Mouse (Mus musculus): ENCODE measurements at regions not wholly inside any gene's neighbourhood (a gene's known extent, or its start where the extent isn't known, plus 50 kb on each side); places are given as distances from the start of the nearest gene placed in this dataset.
"Not testable (repeated sequence)": the region's sequence is repeated elsewhere in the genome, so short reads cannot be mapped to it uniquely, and the experiment has no call there.

DNA sequence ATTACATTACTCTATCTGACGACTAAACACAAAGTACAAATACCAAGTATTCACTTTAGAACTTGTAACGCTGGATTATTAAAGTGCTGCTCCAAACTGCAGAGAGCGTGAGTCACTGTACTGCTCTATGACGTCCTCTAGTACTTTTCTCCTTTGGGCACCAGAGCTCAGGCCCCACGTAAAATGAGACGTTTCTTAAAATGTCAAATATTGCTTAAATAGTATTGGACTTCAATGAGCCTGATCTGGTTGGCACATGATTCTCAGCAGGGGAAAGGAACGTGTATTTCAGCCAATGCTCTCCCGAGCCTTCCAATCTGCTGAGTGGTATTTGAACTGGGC, 175.8 kb upstream of the Klf14 start:
- Histone ChIP-seq H3K4me2 (no peak overlapping the region), H3K27me3 (no peaks in the 10 kb centered on the region), H3K4me3 (replicated peaks) (no peak overlapping the region), H3K27ac (replicated peaks) (no peak overlapping the region), H3K9ac (no peak overlapping the region), H3K4me1 (replicated peaks) (no peaks in the 10 kb centered on the region), H3K36me3 (replicated peaks) (no peaks in the 10 kb centered on the region), H3K9me3 (replicated peaks) (no peaks in the 10 kb centered on the region)
- WGBS (ENCODE audit: insufficient replicate concordance): 70% methylated on average over 8 of the region's 8 CpGs
- no peak for ATAC-seq (ENCODE audit: insufficient read depth)

DNA sequence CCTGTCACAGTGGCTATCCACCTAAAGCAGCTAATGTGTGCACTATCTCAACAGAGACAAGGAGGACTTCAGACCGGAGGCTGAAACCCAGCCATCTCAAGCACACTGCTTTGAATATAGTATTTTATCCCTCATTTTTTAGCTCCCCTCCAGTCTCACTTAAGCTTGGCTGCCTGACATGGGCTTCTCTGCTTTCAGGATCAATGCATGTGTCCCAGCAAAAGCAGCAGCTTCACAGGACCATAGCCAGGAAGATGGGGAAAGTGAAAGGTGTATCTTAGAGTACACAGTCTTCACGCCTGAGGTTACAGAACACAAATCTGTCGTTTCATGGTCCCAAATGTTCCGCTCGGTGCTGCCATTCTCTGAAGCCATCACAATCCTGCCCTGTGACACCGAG, 176.7 kb upstream of the Klf14 start:
- Histone ChIP-seq H3K9ac (no peak overlapping the region), H3K27ac (replicated peaks) (no peak overlapping the region), H3K36me3 (replicated peaks) (no peaks in the 10 kb centered on the region), H3K4me3 (replicated peaks) (no peak overlapping the region), H3K9me3 (replicated peaks) (no peaks in the 10 kb centered on the region), H3K4me2 (no peak overlapping the region), H3K27me3 (no peaks in the 10 kb centered on the region), H3K4me1 (replicated peaks) (no peaks in the 10 kb centered on the region)
- WGBS (ENCODE audit: insufficient replicate concordance): 71% methylated on average over 6 of the region's 6 CpGs
- ATAC-seq (ENCODE audit: insufficient read depth): no peak

GRCm38 (mm10) chr6:31136895-31137294, 178.0 kb upstream of the Klf14 start:
- Histone ChIP-seq H3K9me3 (replicated peaks) (no peaks in the 10 kb centered on the region), H3K27me3 (no peaks in the 10 kb centered on the region), H3K4me1 (replicated peaks) (no peaks in the 10 kb centered on the region), H3K4me2 (no peak overlapping the region), H3K27ac (replicated peaks) (no peak overlapping the region), H3K36me3 (replicated peaks) (no peaks in the 10 kb centered on the region), H3K9ac (no peak overlapping the region), H3K4me3 (replicated peaks) (no peak overlapping the region)
- ATAC-seq (ENCODE audit: insufficient read depth): no peak
- 34% methylated on average over 4 of the region's 4 CpGs for WGBS (ENCODE audit: insufficient replicate concordance)

GRCm38 (mm10) chr6:31137351-31137750, 178.5 kb upstream of the Klf14 start:
- WGBS (ENCODE audit: insufficient replicate concordance): 64% methylated on average over 8 of the region's 8 CpGs
- H3K9me3 ChIP-seq (replicated peaks): no peaks in the 10 kb centered on the region
- ATAC-seq (ENCODE audit: insufficient read depth): no peak
- H3K4me1 ChIP-seq (replicated peaks): no peaks in the 10 kb centered on the region
- H3K36me3 ChIP-seq (replicated peaks): no peaks in the 10 kb centered on the region
- no peak overlapping the region for H3K4me2 ChIP-seq
- no peak overlapping the region for H3K4me3 ChIP-seq (replicated peaks)
- H3K27ac ChIP-seq (replicated peaks): no peak overlapping the region
- H3K27me3 ChIP-seq: no peaks in the 10 kb centered on the region
- H3K9ac ChIP-seq: no peak overlapping the region

- WGBS (ENCODE audit: insufficient replicate concordance): 67% methylated on average over 9 of the region's 9 CpGs
- Histone ChIP-seq H3K4me1 (replicated peaks) (no peaks in the 10 kb centered on the region), H3K9me3 (replicated peaks) (no peaks in the 10 kb centered on the region), H3K27ac (replicated peaks) (no peak overlapping the region), H3K4me3 (replicated peaks) (no peak overlapping the region), H3K9ac (no peak overlapping the region), H3K4me2 (no peak overlapping the region), H3K36me3 (replicated peaks) (no peaks in the 10 kb centered on the region), H3K27me3 (no peaks in the 10 kb centered on the region)
- no peak for ATAC-seq (ENCODE audit: insufficient read depth)
Measured at GRCm38 (mm10) chr6:31140000-31140399, 181.1 kb upstream of the Klf14 start.

GRCm38 (mm10) chr6:31140593-31140992, 181.7 kb upstream of the Klf14 start:
- Histone ChIP-seq H3K4me2 (no peak overlapping the region), H3K9ac (no peak overlapping the region), H3K9me3 (replicated peaks) (no peaks in the 10 kb centered on the region), H3K27me3 (no peaks in the 10 kb centered on the region), H3K27ac (replicated peaks) (no peak overlapping the region), H3K36me3 (replicated peaks) (no peaks in the 10 kb centered on the region), H3K4me1 (replicated peaks) (no peaks in the 10 kb centered on the region), H3K4me3 (replicated peaks) (no peak overlapping the region)
- no peak for ATAC-seq (ENCODE audit: insufficient read depth)
- WGBS (ENCODE audit: insufficient replicate concordance): 54% methylated on average over 5 of the region's 5 CpGs

GRCm38 (mm10) chr6:31141486-31141885, 182.6 kb upstream of the Klf14 start:
- Histone ChIP-seq H3K4me1 (replicated peaks) (no peaks in the 10 kb centered on the region), H3K27me3 (no peaks in the 10 kb centered on the region), H3K27ac (replicated peaks) (no peak overlapping the region), H3K9ac (no peak overlapping the region), H3K9me3 (replicated peaks) (no peaks in the 10 kb centered on the region), H3K4me3 (replicated peaks) (no peak overlapping the region), H3K4me2 (no peak overlapping the region), H3K36me3 (replicated peaks) (no peaks in the 10 kb centered on the region)
- no peak for ATAC-seq (ENCODE audit: insufficient read depth)
- WGBS (ENCODE audit: insufficient replicate concordance): 68% methylated on average over 6 of the region's 6 CpGs

DNA sequence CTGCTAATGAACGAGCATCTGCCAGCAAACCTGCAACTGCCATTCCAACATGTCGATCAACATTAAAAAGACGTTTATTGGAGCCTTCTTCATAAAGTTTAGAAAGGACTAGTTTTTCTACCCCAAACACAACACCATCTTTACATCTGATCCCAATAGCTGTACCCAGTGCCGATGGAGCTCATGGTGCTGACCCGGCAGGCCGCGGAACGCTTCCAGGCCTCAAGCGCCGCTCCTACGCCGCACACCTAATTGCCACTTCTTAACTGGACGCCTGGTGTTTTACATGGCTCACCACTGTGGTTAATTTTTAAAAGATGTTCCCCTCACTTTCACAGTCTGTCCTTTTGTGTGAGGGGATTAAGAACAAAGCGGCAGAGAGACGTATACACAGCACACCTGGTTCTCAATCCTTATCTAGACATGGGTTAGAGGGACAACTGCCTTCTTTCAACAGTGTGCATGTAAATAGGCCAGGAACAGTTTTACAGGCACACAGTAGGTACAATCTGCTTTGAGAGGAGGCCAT, 183.7 kb upstream of the Klf14 start:
- not testable (repeated sequence) for H3K9me3 ChIP-seq (replicated peaks); H3K4me1 ChIP-seq (replicated peaks); H3K27me3 ChIP-seq; H3K36me3 ChIP-seq (replicated peaks); H3K4me2 ChIP-seq; H3K27ac ChIP-seq (replicated peaks); H3K9ac ChIP-seq; H3K4me3 ChIP-seq (replicated peaks); ATAC-seq (ENCODE audit: insufficient read depth)
- 85% methylated on average over 15 of the region's 15 CpGs for WGBS (ENCODE audit: insufficient replicate concordance)

- Histone ChIP-seq H3K36me3 (replicated peaks) (no peaks in the 10 kb centered on the region), H3K27ac (replicated peaks) (no peak overlapping the region), H3K9ac (no peak overlapping the region), H3K27me3 (0 out of 2 replicates have a peak, but pooled peaks cover 4% of the 10 kb centered on the region), H3K4me1 (replicated peaks) (0 out of 2 replicates have a peak, but pooled peaks cover 4% of the 10 kb centered on the region), H3K9me3 (replicated peaks) (no peaks in the 10 kb centered on the region), H3K4me2 (no peak overlapping the region), H3K4me3 (replicated peaks) (no peak overlapping the region)
- peak; percentile 69 for ATAC-seq (ENCODE audit: insufficient read depth)
- 61% methylated on average over 10 of the region's 10 CpGs for WGBS (ENCODE audit: insufficient replicate concordance)
Measured at GRCm38 (mm10) chr6:31145687-31146086, 186.8 kb upstream of the Klf14 start.

- no peaks in the 10 kb centered on the region for H3K36me3 ChIP-seq (replicated peaks)
- H3K27me3 ChIP-seq: 0 out of 2 replicates have a peak, but pooled peaks cover 4% of the 10 kb centered on the region
- H3K27ac ChIP-seq (replicated peaks): no peak overlapping the region
- 0 out of 2 replicates have a peak, but pooled peaks cover 4% of the 10 kb centered on the region for H3K4me1 ChIP-seq (replicated peaks)
- H3K9me3 ChIP-seq (replicated peaks): no peaks in the 10 kb centered on the region
- no peak for ATAC-seq (ENCODE audit: insufficient read depth)
- H3K4me3 ChIP-seq (replicated peaks): no peak overlapping the region
- 51% methylated on average over 5 of the region's 5 CpGs for WGBS (ENCODE audit: insufficient replicate concordance)
- no peak overlapping the region for H3K4me2 ChIP-seq
- no peak overlapping the region for H3K9ac ChIP-seq
Measured at GRCm38 (mm10) chr6:31146779-31147178, 187.9 kb upstream of the Klf14 start.

DNA sequence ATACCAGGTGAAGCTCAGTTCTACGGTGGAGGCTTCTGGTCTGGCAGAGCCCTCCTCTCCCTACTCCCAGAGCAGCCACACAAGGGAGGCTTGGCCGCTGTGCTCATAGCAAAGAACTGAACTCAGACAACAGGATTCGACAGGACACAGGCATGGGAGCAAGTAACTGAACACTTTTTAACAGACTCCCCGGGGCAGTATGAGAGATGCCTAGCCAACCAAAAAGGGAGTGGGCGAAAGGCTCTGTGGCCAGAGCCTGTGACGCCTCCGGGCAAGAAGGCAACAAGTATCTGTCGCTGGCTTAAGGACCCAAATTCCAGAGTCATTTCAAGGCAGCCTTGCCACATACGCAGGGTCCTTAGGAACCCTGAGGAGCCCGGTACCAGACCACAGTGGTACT, 188.8 kb upstream of the Klf14 start:
- Histone ChIP-seq H3K36me3 (replicated peaks) (no peaks in the 10 kb centered on the region), H3K9me3 (replicated peaks) (no peaks in the 10 kb centered on the region), H3K4me1 (replicated peaks) (0 out of 2 replicates have a peak, but pooled peaks cover 4% of the 10 kb centered on the region), H3K9ac (no peak overlapping the region), H3K27ac (replicated peaks) (no peak overlapping the region), H3K4me3 (replicated peaks) (no peak overlapping the region), H3K4me2 (no peak overlapping the region), H3K27me3 (0 out of 2 replicates have a peak, but pooled peaks cover 4% of the 10 kb centered on the region)
- no peak for ATAC-seq (ENCODE audit: insufficient read depth)
- 73% methylated on average over 10 of the region's 10 CpGs for WGBS (ENCODE audit: insufficient replicate concordance)

DNA sequence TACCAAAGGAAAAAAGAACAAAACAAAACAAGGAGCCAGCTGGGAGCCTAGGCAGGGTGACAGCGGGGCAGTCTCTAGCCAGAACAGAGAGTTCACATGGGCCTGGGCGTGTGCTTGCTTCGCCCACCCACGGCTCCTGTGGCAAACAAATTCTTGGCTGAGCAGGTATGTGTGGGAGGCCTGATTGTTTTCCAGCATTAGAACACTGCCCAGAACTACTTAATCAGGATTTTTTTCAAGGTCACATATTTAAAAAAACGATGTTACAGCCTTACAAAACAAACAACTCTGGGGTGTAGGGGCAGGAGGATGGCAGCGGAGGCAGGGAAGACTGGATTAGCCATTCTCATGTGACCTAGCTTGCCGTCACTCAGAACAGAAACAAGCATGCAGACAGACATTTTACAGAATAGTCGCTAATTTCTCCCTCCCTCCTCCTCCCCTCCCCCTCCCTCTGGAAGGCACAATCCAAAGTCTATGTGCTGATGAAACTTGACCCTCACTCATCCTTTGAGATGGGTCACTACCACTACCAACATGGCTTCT, 189.5 kb upstream of the Klf14 start:
- WGBS (ENCODE audit: insufficient replicate concordance): 62% methylated on average over 8 of the region's 8 CpGs
- 0 out of 2 replicates have a peak, but pooled peaks cover 4% of the 10 kb centered on the region for H3K4me1 ChIP-seq (replicated peaks)
- no peak overlapping the region for H3K4me3 ChIP-seq (replicated peaks)
- H3K27ac ChIP-seq (replicated peaks): no peak overlapping the region
- H3K36me3 ChIP-seq (replicated peaks): no peaks in the 10 kb centered on the region
- H3K27me3 ChIP-seq: 0 out of 2 replicates have a peak, but pooled peaks cover 4% of the 10 kb centered on the region
- peak; percentile 47; the same call in 1 of the 2 replicates for ATAC-seq (ENCODE audit: insufficient read depth)
- H3K9me3 ChIP-seq (replicated peaks): no peaks in the 10 kb centered on the region
- no peak overlapping the region for H3K4me2 ChIP-seq
- H3K9ac ChIP-seq: no peak overlapping the region

Data from liver, embryonic 15.5 days (tissue).